Mouse (Mus musculus) right cerebral cortex, adult 2 months (tissue): ENCODE measurements around the gene Dntt.
A peak's percentile ranks its signal among the peaks of the same experiment; 100 is the strongest.

ENCODE experiments used
- DNase-seq, 2 experiments: peaks; one replicate each; pipeline ENCODE4 v3.0.0; 2021 to 2022; ENCODE audit warnings: low spot score in 2 of 2

The Dntt gene

DNA sequence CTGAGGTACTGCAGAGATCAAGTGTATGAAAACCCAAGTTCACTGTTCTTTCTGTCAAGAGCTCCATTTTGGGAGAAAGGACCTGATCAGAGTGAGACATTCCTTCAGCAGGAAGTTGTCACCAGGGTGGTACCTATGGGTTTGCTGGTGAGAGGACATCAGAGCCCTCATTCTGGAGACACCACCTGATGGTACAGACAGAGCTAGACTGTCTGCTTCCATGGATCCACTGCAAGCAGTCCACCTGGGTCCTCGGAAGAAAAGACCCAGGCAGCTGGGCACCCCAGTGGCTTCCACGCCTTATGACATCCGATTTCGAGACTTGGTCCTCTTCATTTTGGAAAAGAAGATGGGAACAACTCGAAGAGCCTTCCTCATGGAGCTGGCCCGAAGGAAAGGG, at the start of gene Dntt:
Gene Dntt, plus strand, starts transcription at position 57 of the 400 bp plus-strand sequence.
- DNase-seq = no peak

DNA sequence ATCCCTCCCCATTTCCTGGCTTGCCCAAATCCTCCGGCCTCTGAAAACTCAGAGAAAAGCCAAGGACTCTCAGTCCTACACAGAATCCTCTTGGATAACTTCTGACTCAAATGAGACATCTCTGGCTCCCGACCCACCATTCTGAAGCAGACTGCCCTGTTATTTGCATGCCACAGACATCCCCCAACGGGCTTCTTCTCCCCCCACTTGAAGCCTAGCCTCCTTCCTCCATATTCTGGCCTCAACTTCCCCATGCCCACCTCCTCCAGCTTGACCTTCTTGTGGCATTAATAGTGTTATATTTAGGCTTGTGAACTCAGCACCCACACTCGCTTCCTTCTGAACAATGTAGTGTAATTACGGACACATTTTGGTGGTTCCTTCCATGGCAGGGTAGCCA, 48.4 kb upstream of the Dntt start:
- DNase-seq = no peak

DNA sequence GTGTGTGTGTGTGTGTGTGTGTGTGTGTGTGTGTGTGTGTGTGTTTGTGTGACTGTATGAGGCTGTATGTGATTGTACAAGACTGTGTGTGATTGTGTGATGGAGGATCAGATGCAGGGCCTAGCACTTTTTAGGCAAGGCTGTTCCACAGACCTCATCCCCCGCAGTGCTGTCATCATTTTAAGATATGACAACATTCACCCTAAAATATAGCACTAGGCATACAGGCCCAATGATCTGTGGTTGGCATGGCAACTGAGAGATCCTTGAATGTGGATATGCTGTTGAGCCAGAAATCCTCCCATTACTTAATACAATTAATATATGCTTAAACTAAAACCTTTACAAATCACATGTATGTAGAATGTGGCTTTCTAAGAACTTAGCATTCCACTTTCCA, 44.5 kb upstream of the Dntt start:
- no peak for DNase-seq

DNA sequence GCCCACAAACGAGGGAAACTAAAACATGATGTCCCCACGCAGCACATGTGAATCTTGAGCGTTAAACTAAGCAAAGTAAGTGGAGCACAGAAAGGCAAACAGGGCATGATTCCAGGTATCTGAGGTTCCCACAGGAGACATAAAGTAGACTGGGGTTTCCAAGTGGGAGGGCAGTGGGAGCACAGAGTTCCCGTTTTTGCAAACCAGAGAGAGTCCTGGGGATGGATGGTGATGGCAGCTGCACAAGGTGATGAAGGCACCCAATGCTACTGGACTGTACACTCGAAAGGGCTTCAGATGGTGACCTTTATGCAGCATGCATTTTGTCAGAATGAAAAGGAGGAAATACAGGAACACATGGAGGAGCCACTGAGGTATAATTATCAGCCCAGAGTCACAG, 40.2 kb upstream of the Dntt start:
- no peak for DNase-seq

DNA sequence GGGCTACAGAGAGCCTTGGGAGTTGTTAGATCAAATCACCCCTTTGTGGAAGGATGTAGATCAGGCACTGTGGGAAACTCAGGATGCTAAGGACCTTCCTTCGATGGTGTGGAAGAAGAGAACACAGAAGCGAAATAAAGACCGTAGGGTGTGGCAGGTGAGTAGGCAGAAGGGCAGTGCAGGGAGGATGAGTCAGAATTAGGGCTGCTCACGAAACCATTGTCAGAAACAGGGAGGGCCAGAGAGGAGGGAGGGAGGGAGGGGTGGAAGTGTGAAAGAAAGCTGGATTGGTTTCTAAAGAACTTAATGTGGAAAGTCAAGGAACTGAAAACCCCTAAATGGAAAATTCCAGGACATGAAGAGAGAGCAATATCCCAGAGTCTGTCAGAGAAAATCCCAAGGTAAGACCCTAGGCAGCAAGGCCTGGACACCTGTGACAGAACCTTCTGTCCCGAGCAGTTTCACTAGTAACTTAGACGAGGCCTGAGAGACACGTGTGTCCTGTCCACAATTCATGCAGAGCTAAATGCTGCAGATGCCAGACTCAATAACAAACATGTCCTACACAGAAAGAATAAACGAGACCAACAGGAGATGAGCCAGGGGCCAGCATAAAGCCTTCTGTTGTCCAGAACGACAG, 39.0 kb upstream of the Dntt start:
- no peak for DNase-seq

DNA sequence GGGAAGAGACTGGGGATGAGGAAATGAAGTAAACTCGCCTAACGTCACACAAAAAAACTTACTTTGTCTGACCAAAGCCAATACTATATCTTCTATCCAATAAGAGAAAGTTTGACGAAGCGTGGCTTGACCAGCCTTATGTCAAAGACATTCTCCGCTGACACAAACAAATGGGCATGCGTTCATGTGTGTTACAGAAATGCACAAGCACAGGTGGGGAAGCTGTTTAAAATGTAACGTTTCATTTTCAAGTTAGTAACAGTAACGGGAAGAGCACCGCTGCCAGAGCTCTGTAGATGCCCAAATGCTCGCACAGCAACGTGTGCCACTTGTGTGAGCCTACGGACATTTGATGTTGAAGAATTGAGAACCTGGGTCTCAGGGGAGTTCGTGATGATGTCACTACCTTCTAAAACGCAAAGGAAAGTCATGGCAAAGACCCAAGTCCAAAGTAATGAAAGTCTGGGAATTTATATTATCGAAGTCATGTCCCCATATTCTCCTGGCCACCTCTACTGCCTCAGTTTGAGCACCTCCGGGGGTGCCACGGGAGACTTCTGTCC, 38.2 kb upstream of the Dntt start:
- DNase-seq = no peak

DNA sequence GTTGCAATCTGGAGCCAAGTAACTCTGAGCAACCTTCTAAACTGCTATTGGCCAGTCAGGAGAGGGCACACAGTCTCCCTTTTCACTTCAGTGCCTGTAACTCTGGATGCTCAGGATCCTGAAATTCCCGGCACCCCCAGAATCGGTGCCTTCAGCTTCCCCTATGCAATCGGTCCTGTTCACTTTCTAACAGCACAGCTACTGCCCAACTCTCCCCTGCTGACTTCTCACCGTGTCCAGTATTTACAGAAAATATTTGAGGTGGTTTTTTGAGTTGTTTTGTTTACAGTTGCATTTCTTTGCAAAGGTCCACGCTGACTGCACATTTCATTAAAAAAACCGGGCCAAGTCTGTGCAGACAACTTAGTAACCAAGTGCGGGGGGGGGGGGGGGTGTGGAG, 37.4 kb upstream of the Dntt start:
- DNase-seq = no peak

DNA sequence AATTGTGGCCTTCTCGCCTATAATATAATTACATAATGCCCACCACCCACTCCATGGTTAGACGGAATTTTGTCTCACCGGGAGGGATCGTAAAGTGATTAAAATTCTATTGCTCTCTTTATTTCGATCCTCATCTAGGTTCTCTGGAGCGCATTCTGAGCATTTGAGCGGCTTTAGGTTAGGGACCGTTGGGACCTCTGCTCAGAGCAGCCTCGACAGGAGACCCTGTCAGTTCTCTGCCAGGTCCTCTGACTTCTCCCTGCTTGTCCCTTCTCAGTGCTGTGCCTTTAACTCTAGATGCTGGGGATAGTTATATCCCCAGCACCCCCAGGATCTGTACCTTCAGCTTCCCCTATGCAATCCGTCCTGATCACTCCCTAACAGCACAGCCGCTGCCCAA, 37.0 kb upstream of the Dntt start:
- no peak for DNase-seq

DNA sequence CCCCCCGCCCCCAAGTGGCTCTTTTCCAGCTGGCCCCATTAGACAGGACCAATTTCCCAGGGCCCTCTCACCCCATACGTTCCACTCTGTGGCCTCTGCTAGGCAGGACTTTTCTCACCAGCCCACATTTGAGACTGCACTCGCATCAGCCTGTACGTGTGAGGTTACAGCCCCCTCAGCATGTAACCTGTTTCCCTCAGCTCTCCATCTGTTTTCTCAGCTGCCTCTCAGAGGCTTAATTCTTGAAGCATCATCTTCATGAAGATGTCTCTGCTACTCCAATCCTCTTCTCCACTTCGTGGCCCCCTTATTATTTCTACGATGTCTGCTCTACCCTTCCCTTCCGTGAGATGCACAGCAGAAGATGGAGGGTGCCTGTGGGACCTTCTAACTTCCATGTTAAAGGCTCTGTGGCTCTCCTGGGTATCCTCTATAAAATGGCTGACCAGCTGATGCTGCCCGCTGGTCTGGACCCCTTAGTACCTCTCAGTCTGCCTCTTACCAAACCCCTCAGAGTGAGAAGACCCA, 36.5 kb upstream of the Dntt start:
- DNase-seq = no peak

DNA sequence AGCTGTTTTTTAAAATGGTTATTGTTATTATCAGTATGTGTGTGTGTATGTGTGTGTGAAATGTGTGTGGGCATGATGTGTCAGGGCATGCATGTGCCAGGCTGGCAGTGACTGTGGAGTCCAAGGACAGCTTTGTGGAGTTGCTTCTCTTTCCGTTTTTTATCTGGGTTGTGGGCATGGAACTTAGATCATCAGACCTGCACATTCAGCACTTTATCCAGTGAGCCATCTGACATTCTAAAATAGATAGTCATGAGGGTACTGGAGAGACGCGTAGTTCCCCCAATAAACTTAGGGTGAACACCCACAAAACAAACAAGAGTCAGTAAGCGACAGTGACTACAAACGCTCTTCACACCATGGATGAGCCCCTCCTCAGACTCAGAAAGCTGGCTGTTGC, 35.7 kb upstream of the Dntt start:
- no peak for DNase-seq

DNA sequence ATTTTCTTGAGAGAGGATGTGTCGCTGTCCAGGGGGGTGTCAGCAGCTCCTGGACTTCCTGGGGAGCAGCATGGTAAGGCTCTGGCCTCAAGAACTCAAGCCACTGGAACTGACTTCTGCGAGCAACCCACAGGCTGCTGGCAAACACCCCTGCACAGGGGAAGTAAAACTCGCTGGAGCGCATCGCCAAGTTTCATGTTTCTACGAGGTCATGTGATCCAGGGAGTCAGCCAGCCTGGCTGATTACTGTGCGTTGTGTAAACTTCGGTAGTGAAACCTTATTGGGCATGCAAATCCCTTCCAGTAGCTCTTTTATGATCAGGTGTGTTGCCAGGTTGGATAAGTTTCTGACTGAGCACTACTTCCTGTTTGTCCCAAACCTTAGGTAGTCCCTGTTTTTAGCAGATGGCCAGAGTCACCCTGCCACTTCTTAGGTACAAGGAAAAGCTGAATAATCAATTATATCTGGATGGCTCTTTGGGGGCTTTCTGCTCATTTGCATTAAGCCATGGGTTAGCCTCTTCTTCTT, 35.0 kb upstream of the Dntt start, which contains the start of gene Blnk:
Gene Blnk, minus strand, starts transcription at position 479 of the 529 bp plus-strand sequence.
- DNase-seq = peak; percentile 58 to 64

DNA sequence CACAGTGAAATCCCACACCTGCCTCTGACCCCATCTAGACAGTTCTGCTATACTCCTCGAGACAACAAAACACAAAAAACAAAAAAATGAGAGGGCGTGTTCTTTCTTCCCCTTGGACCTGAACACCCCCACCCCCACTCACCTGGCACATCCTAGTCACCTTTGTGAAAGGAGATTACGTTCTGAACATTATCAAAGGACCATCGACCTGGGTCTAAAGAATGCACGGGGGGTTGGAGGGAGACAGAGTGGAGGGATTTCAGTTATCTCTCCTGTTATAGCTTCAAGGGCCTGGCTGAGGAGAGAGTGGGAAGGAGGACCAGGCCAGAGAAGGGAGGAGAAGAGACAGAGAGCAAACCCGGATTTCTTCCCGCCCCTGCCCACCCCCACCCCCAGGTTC, 34.2 kb upstream of the Dntt start:
- no peak for DNase-seq

DNA sequence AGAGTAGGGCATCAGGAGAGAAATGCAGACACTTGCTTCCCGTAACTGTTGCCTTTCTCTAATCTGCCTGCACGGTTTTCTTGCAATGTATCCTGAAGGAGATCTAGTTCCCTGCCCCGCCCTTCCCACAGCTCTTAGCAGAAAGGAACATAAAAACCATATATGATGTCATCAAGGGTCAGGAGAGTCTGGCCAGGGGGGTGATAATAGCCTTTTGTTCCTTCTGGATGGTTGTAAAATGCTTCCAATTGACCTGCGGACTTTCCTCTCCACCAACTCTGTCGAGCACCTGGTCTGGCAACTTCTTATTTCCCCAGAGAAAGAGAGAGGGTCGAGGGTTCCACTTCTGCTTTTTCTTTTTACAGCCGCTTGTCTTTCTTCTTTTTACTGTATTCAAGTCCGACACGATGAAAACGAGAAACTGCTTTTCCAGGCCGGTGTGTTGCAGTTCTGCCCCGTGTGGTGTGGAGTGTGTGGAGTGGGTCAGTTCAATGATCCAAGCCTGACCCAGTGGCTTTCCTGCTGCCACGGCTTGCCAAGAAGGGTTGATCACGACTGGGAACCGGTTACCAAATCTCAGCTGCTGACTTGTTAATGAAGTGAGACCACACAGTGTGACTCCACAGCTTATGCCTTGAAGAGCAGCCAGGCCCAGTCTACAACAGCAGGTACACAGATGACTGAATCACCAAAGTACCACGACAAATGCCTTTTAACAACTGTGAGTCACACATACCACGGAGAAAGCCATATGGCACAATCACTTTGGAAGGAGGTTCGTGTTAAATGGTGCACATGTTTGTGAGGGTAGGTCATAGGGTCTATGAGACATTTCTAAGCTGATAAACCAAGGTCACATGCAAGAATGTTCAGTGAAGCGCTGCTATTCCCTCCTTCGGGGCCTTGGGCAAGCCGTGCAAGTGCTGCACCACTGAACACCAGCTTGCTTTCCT, 33.4 kb upstream of the Dntt start:
- DNase-seq = peak in 1 of 2 experiments; percentile 54

DNA sequence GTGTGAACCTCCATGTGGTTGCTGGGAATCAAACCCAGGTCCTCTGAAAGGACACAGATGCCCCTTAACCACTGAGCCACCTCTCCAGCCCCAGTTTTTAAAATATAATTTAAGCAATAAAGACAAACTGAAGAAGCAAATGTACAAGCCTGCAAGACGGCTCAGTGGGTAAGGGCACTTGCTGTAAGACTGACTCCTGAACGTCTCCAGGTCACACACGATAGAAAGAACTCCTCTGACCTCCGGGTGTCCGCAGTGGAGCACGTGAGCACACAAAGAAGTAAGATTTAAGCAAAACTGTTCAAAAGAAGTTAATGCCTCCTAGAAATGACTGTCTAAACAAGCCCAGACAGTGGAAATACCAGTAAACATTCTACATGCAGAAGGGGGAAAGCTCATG, 32.4 kb upstream of the Dntt start:
- DNase-seq = no peak

DNA sequence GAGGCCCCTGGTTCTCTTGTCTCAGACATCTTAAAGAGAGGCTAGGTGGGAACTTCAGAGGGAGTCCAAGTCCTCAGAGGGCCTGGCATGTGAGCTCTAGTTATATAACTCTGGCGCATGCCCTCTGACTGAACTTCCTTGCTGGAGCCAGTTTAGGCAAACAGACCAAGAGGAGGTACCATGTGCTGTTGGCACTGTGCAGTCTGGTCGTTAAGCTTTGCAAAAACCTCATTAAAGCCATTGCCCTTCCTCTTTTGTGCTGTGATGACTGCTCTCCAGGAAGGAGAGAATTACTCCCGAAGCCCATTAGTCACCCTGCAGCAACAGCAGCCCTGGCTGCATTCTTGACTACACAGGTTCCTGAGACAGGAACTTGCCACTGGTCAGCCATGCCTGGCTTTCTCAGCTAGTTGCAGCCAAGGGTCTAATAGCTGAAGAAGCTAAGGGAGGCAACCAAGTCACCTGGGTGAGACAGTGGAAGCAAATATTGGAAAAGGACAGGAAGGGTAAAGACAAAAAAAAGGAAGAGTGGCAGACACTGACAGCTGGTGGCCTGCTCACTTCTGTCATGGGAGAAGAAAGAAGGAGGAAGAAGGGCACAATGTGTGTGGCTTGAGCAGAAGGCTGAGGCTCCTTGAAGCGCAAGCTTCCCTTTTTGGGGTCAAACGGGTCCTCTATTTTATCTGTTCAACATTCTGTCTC, 30.5 kb upstream of the Dntt start:
- DNase-seq = no peak

DNA sequence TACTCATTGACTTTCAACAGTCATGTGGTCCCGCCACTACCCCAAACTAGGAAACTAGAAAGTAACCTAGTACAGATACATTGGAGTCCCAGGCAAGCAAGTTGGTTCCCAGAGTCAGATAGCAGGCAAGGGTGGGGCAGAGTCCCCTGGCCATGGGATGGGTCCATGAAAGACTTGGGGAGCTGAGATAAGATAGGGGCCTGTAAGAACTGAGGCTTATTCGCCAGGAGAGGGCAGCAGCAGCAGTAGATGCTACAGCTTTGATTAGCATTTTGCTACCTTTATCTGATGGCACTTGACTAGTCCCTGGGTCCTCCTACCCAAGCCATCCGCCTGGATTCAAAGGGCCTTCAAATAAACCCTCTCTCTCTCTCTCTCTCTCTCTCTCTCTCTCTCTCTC, 29.5 kb upstream of the Dntt start:
- DNase-seq = no peak

DNA sequence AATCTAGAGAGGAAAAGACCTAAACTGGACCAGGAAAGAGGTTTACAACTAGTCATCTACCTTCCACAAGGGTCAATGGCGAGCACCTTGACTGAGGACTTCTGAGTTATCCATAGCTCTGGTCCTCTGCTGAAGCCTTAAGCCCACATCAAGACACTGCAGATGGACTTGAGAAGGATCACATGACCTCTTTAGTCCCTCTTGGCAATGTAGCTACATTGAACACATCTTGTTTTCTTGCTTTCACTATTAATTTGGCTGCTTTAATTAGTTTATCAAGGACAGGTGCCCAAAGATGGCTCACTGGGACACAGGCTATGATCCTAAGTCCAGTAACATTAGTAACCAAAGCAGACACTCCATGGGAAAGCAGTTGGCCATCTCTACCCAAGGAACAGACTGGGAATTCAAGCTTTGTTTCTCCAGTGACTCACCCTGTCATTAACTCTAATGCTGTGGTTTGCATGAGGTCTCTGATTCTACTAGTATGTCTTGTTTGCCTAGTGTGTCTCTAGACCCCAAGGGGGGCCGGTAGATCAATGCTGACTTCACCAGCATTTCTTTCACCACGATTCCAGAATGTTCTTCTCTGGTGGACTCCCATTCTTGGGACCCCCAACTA, 25.3 kb upstream of the Dntt start:
- no peak for DNase-seq

DNA sequence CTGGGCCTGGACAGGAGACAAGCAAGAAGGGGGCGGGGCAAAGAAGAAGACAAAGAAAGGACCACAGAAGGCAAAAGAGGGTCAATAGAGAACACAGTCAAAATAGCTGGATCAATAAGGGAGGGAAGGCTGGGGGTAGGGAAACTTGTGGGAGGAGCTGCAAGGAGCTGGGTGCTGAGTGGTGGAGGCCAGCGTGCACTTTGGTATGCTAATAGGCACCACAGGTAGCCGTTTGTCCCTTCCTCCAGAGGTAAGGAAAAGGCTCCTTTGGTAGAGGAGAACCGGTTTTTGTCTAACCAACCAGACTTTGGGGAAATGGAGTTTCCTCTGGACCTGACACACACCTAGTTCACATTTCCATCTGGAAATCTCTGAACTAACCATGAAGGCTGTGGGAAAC, 22.5 kb upstream of the Dntt start:
- no peak for DNase-seq

DNA sequence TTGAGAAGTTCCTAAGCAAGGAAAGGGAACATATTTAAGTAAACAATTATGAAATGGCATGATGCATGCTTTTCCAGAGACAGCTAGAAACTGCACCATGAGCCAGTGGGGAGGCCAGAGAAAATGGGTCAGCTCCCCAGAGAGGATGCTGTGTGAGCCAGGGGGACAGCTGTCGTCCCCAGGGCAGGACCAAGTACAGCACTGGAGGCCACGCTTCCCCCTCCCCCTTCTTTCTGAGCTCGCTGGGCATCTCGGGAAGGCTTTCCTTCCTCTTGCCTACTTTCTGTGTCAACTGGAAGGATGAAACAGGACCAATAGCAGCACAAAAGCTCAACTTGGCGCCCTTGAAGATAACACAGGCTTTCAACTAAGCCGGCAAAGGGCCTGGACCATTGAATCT, 21.7 kb upstream of the Dntt start:
- no peak for DNase-seq

DNA sequence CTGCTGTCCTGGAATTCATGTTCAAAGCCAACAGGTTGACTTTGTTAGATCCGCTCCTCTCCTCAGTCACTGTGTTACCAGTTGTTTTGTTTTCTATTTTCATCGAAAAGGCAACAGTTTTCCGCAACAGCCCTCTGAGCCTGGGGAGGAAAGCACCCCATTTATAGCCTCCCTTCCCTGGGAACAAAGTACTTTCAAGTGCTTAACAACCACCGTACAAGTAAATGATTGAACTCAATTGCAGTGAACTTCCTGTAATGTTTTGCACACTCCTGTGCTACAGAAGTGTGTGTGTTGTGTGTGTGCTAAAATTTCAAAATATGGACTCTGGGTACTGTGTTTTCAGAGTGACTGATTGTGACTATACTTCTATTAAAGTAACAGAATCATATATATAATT, 21.3 kb upstream of the Dntt start:
- no peak for DNase-seq

DNA sequence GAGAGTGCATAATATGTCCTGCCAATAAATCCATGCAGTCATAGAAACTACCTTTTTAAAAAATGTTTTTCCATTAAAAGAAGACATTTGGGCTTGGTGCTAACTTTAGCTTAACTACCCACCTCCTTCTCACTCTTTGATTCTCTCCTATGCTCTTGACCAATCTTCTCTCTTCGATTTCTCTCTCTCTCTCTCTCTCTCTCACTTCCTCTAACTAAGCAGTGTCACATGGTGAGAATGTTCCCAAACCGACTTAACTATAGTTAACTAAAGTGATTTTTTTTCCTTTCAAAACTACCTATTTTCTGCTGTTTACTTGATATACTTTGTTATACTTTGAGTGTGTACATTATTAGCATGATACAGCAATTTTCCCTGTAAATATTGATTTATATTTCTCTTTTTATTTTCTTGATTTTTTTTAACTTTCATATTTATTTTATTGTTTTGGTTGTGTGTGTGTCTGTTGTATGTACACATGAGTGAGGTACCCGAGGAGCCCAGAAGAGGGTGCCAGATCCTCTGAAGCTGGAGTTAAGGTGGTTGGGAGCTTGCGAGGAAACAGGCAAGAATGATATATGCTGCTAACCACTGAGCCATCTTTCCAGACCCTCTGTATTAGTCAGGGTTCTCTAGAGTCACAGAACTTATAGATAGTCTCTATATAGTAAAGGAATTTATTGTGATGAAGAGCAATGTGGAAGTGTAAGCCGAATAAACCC, 20.2 kb upstream of the Dntt start:
- no peak for DNase-seq
